Mouse (Mus musculus) lung, adult 2 months (tissue): ENCODE data around the gene Gck.

Source experiments
- CTCF ChIP-seq: fragments of 200-500 bp; IDR thresholded peaks from 2 replicates; pipeline ENCODE4 v1.5.1; 2011; ENCODE audit warnings: mild to moderate bottlenecking, low read length, control low read depth; ENCODE audit not compliant: insufficient read depth
- POLR2A ChIP-seq: fragments of 200-500 bp; IDR thresholded peaks from 2 replicates; pipeline ENCODE4 v1.6.1; 2011; ENCODE audit warnings: low read depth, mild to moderate bottlenecking, control low read depth, low read length, borderline replicate concordance; ENCODE audit errors: extremely low read depth

- no peak for TF ChIP-seq POLR2A
- peak; percentile 72 for TF ChIP-seq CTCF
Observed at GRCm38 (mm10) chr11:5990910-5991309, 41.0 kb upstream of the Gck start.
